Mouse (Mus musculus): Measurements from ENCODE around the gene Rbak. TPM values are rescaled to one million over a fixed set of nuclear protein-coding genes. Genes with fewer than 3 reads are reported as not detected.
"Not testable (repeated sequence)": the region's sequence is repeated elsewhere in the genome, so short reads cannot be mapped to it uniquely, and the experiment has no call there.

Gene Rbak
- polyA plus RNA-seq, 1 experiment from 2014 or later: 8.6 TPM

DNA sequence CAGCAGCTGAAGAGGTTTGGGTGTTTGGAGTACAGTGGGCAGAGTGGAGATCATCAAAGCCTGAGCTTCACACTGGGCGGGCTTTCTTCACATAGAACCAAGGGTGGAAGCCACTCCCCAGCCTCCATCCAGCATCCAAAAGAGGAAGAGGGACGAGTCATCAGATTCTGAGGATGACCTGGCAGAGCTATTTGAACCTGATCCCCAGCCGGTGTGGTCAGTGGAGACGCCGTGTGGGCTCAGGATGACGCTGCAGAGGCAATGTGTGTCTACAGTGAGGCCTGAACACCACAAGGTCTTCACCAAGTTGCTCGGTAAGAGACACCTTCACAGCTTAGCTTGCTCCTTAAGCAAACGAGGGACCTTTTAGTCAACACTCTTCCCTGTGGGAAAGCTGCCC lies 14.2 kb upstream of the Rbak start:
- H3K4me2 ChIP-seq; ATAC-seq (replicated peaks; ENCODE audit: insufficient number of reproducible peaks, low FRiP score, low TSS enrichment); H3K4me3 ChIP-seq (ENCODE audit: low read depth, low read length); H3K27ac ChIP-seq (ENCODE audit: low read depth, low read length); H3K4me1 ChIP-seq (ENCODE audit: control insufficient read depth, insufficient read depth, low read length); H3K9ac ChIP-seq (ENCODE audit: low read depth, low read length); H3K36me3 ChIP-seq (ENCODE audit: control insufficient read depth, insufficient read depth, low read length); H3K27me3 ChIP-seq (ENCODE audit: control insufficient read depth, insufficient read depth, low read length); H3K9me3 ChIP-seq (replicated peaks; ENCODE audit: control insufficient read depth, low read length): not testable (repeated sequence)
- WGBS (ENCODE audit: insufficient replicate concordance): 46% methylated on average over 8 of the region's 8 CpGs

DNA sequence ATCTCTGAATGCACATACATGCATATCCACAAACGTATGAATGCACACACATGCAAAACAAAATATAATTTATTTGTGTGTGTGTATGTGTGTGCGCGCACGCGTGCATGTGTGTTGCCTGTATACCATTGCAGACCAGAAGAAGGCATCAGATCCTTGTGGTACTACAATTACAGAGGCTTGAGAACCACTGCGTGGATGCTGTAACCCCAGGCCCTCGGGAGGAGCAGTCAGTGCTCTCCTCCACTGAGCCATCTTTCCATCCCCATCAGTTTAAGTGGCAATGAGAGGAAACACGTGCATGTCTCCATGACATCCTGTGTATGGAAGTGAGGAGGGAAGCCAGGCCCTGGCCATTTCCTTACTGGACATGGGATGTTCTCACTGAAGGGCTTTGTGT lies 12.2 kb upstream of the Rbak start:
- ATAC-seq (replicated peaks; ENCODE audit: insufficient number of reproducible peaks, low FRiP score, low TSS enrichment): no peak
- no peak overlapping the region for H3K9ac ChIP-seq (ENCODE audit: low read depth, low read length)

DNA sequence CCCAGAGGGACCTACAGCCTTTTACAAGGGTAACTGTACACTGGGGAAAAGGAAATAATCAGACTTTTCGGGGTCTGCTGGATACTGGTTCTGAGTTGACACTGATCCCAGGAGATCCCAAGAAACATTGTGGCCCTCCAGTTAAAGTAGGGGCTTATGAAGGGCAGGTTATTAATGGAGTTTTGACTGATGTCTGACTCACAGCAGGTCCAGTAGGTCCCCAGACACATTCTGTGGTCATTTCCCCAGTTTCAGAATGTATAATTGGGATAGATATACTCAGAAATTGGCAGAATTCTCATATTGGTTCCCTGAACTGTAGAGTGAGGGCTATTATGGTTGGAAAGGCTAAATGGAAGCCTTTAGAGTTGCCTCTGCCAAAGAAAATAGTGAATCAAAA lies 7.4 kb upstream of the Rbak start:
- H3K27me3 ChIP-seq (ENCODE audit: control insufficient read depth, insufficient read depth, low read length); H3K9ac ChIP-seq (ENCODE audit: low read depth, low read length); ATAC-seq (replicated peaks; ENCODE audit: insufficient number of reproducible peaks, low FRiP score, low TSS enrichment); H3K4me3 ChIP-seq (ENCODE audit: low read depth, low read length); H3K9me3 ChIP-seq (replicated peaks; ENCODE audit: control insufficient read depth, low read length); H3K4me1 ChIP-seq (ENCODE audit: control insufficient read depth, insufficient read depth, low read length); H3K4me2 ChIP-seq; H3K36me3 ChIP-seq (ENCODE audit: control insufficient read depth, insufficient read depth, low read length); H3K27ac ChIP-seq (ENCODE audit: low read depth, low read length): not testable (repeated sequence)
- no CpG with 5 or more reads among the region's 1 CpGs for WGBS (ENCODE audit: insufficient replicate concordance)

More for the DNA sequence above, 12.2 kb upstream of the Rbak start:
- Histone ChIP-seq H3K9me3 (replicated peaks; ENCODE audit: control insufficient read depth, low read length) (no peaks in the 10 kb centered on the region), H3K4me2 (no peak overlapping the region), H3K4me1 (ENCODE audit: control insufficient read depth, insufficient read depth, low read length) (no peaks in the 10 kb centered on the region), H3K27ac (ENCODE audit: low read depth, low read length) (no peak overlapping the region), H3K4me3 (ENCODE audit: low read depth, low read length) (no peak overlapping the region), H3K27me3 (ENCODE audit: control insufficient read depth, insufficient read depth, low read length) (no peaks in the 10 kb centered on the region), H3K36me3 (ENCODE audit: control insufficient read depth, insufficient read depth, low read length) (no peaks in the 10 kb centered on the region)
- 79% methylated on average over 8 of the region's 8 CpGs for WGBS (ENCODE audit: insufficient replicate concordance)

DNA sequence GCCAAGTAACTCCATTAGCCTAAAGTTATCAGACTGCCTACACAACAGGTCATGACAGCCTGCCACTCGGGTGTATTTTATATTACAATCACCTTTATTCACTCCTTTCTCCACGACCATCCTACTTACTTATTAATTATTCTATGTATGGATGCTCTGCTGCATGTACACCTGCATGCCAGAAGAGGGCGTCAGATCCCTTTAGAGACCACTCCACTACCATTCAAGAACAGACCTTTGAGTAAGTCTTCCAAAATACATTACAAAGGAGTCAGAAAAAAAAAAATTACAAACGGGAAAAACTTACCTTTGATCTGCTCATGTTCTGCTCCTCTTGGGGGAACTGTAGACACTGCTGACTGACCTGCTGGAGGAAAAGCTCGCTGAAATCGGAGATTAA lies 1.4 kb downstream of the Rbak start:
- Histone ChIP-seq H3K36me3 (ENCODE audit: control insufficient read depth, insufficient read depth, low read length) (peaks cover 35% of the 10 kb centered on the region), H3K9ac (ENCODE audit: low read depth, low read length) (no peak overlapping the region), H3K4me1 (ENCODE audit: control insufficient read depth, insufficient read depth, low read length) (peaks cover 9% of the 10 kb centered on the region; the same call in 1 of the 2 replicates), H3K27me3 (ENCODE audit: control insufficient read depth, insufficient read depth, low read length) (no peaks in the 10 kb centered on the region), H3K4me3 (ENCODE audit: low read depth, low read length) (no peak overlapping the region), H3K27ac (ENCODE audit: low read depth, low read length) (no peak overlapping the region), H3K9me3 (replicated peaks; ENCODE audit: control insufficient read depth, low read length) (peaks cover 4% of the 10 kb centered on the region; the same call in 1 of the 2 replicates), H3K4me2 (peak overlapping the region; percentile 73)
- WGBS (ENCODE audit: insufficient replicate concordance): 34% methylated on average over 6 of the region's 6 CpGs
- no peak for ATAC-seq (replicated peaks; ENCODE audit: insufficient number of reproducible peaks, low FRiP score, low TSS enrichment)

DNA sequence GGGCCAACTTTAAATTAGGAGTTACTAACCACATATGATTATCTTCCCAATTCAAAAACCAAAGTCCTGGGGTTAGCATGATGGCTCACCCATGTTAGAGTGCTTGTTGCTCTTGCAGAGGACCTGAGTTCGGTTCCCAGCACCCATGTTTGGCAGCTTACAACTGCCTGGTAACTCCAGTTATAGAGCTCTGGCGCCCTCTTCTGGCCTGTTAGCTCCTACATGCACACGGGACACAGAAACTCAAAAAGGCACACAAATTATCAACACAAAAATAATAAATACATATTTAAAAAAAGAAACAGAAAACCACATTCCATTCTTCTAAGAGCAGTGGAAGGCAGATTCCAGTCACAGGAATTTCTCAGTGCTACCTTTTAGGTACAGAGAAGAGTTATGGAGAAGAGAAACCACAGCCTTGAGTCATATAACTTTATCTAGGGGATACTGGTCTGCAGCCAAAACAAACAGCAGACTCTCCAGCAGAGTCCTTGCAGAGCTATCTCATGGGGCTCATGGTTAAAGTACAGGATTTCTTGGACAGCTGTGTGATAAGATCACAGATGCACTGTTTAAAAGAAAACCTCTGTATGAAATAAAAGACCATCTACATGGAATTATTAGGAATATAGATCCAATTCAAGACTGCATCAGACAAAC lies 2.9 kb downstream of the Rbak start:
- H3K4me2 ChIP-seq: no peak overlapping the region
- WGBS (ENCODE audit: insufficient replicate concordance): 89% methylated on average over 3 of the region's 3 CpGs
- peaks cover 50% of the 10 kb centered on the region for H3K36me3 ChIP-seq (ENCODE audit: control insufficient read depth, insufficient read depth, low read length)
- no peak for ATAC-seq (replicated peaks; ENCODE audit: insufficient number of reproducible peaks, low FRiP score, low TSS enrichment)
- H3K9me3 ChIP-seq (replicated peaks; ENCODE audit: control insufficient read depth, low read length): peaks cover 9% of the 10 kb centered on the region; the same call in 1 of the 2 replicates
- no peak overlapping the region for H3K9ac ChIP-seq (ENCODE audit: low read depth, low read length)
- peaks cover 9% of the 10 kb centered on the region; the same call in 1 of the 2 replicates for H3K4me1 ChIP-seq (ENCODE audit: control insufficient read depth, insufficient read depth, low read length)
- no peak overlapping the region for H3K4me3 ChIP-seq (ENCODE audit: low read depth, low read length)
- no peaks in the 10 kb centered on the region for H3K27me3 ChIP-seq (ENCODE audit: control insufficient read depth, insufficient read depth, low read length)
- H3K27ac ChIP-seq (ENCODE audit: low read depth, low read length): no peak overlapping the region

DNA sequence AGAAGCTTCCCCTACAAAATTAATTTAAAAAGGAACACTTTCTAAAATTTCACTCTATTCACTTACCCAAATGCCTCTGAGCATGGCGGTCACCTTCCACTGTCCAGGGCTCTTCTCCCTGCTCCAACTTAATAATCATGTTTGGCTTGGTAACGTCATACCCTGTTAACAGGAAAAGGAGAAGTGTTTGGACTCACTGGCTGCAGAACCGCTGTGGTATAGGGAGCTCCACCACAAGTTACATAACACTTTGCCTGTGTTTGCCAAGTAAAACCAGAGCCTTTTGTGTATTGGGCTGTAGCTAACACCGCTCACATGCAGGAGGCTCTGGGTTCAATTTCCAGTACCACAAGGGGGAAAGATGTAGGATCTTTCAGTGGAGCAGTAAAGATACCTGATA lies 4.6 kb downstream of the Rbak start:
- WGBS (ENCODE audit: insufficient replicate concordance): 92% methylated on average over 4 of the region's 4 CpGs
- H3K9me3 ChIP-seq (replicated peaks; ENCODE audit: control insufficient read depth, low read length): peaks cover 9% of the 10 kb centered on the region; the same call in 1 of the 2 replicates
- H3K27ac ChIP-seq (ENCODE audit: low read depth, low read length): no peak overlapping the region
- no peak overlapping the region for H3K9ac ChIP-seq (ENCODE audit: low read depth, low read length)
- H3K4me2 ChIP-seq: no peak overlapping the region
- no peak overlapping the region for H3K4me3 ChIP-seq (ENCODE audit: low read depth, low read length)
- H3K4me1 ChIP-seq (ENCODE audit: control insufficient read depth, insufficient read depth, low read length): peaks cover 9% of the 10 kb centered on the region; the same call in 1 of the 2 replicates
- H3K36me3 ChIP-seq (ENCODE audit: control insufficient read depth, insufficient read depth, low read length): peaks cover 56% of the 10 kb centered on the region
- no peak for ATAC-seq (replicated peaks; ENCODE audit: insufficient number of reproducible peaks, low FRiP score, low TSS enrichment)
- no peaks in the 10 kb centered on the region for H3K27me3 ChIP-seq (ENCODE audit: control insufficient read depth, insufficient read depth, low read length)

DNA sequence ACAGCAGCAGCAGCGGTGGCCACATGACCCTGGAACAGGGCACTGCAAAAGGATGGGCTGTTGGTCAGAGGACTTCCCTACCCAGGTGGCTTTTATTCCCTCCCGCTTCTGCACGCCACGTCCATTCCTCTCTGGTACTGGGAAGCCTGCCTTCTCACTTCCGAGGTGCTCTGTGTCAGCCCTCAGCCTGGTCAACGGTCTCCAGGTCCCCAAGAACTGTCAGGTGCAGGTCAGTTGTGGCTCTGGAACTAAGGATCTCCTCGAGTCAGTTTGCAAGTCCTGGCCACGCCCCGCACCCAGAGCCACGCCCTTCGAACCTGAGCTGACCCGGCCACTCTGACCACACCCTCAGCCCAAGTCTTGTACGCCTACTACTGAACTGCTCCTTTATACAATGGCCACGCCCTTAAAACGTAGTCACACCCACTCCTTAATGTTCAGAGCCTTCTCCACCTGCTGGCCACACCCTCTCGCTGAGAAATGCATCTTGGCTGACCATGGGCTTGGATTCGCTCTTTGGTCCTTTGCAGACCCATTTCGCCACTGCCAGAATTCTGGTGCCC lies 15.0 kb downstream of the Rbak start:
- Histone ChIP-seq H3K4me2 (peak overlapping the region; percentile 52), H3K27me3 (ENCODE audit: control insufficient read depth, insufficient read depth, low read length) (no peaks in the 10 kb centered on the region), H3K4me1 (ENCODE audit: control insufficient read depth, insufficient read depth, low read length) (0 out of 2 replicates have a peak, but pooled peaks cover 6% of the 10 kb centered on the region), H3K4me3 (ENCODE audit: low read depth, low read length) (0 out of 2 replicates have a peak overlapping the region, but pooled peaks have one; percentile 19), H3K36me3 (ENCODE audit: control insufficient read depth, insufficient read depth, low read length) (no peaks in the 10 kb centered on the region), H3K9ac (ENCODE audit: low read depth, low read length) (no peak overlapping the region), H3K9me3 (replicated peaks; ENCODE audit: control insufficient read depth, low read length) (no peaks in the 10 kb centered on the region), H3K27ac (ENCODE audit: low read depth, low read length) (no peak overlapping the region)
- peak; percentile 59; the same call in 1 of the 2 replicates for ATAC-seq (replicated peaks; ENCODE audit: insufficient number of reproducible peaks, low FRiP score, low TSS enrichment)
- WGBS (ENCODE audit: insufficient replicate concordance): 12% methylated on average over 18 of the region's 18 CpGs

DNA sequence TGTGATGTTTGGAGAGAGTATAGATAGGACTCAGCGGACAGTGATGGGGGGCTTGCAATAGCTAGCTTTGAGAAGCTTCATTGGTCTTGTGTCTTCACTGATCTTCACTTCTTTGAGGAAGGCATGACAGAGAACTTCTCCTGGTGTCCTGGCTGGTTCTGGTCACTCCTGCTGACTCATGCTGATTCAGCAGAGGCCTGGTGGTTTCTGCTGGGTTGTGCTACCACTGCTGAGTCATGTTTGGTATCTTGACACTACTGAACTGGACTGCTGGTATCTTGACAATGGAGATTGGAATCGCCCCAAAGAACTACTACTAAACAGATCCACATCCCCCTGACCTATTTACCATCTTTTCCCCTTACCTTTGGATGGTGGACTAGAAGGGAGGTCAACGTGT lies 25.0 kb downstream of the Rbak start:
- H3K4me2 ChIP-seq: no peak overlapping the region
- H3K27me3 ChIP-seq (ENCODE audit: control insufficient read depth, insufficient read depth, low read length): peaks cover 35% of the 10 kb centered on the region
- H3K27ac ChIP-seq (ENCODE audit: low read depth, low read length): no peak overlapping the region
- 79% methylated on average over 3 of the region's 3 CpGs for WGBS (ENCODE audit: insufficient replicate concordance)
- H3K9ac ChIP-seq (ENCODE audit: low read depth, low read length): no peak overlapping the region
- ATAC-seq (replicated peaks; ENCODE audit: insufficient number of reproducible peaks, low FRiP score, low TSS enrichment): no peak; the same call in 1 of the 2 replicates
- H3K4me3 ChIP-seq (ENCODE audit: low read depth, low read length): no peak overlapping the region
- no peaks in the 10 kb centered on the region for H3K9me3 ChIP-seq (replicated peaks; ENCODE audit: control insufficient read depth, low read length)
- no peaks in the 10 kb centered on the region for H3K36me3 ChIP-seq (ENCODE audit: control insufficient read depth, insufficient read depth, low read length)
- H3K4me1 ChIP-seq (ENCODE audit: control insufficient read depth, insufficient read depth, low read length): no peaks in the 10 kb centered on the region

DNA sequence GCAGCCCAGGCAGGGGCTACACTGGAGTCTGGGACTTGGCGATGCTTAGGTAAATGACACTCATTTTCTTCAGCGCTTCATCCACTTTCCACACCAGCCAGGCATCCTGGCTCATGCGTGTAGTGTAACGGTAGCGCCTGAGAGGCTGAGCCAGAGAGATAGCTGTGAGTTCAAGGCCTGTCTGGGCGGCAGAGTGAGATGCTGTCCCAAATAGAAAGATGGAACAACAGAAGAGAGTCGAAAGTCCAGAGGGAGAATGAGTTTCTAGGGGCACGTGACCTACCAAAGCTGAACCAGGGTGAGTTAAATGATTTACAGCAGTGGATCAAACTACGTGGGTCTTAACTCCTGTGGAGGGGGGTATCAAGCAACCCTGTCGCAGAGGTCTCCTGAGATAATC lies 26.8 kb downstream of the Rbak start:
- 85% methylated on average over 10 of the region's 10 CpGs for WGBS (ENCODE audit: insufficient replicate concordance)
- H3K4me3 ChIP-seq (ENCODE audit: low read depth, low read length): no peak overlapping the region
- no peak for ATAC-seq (replicated peaks; ENCODE audit: insufficient number of reproducible peaks, low FRiP score, low TSS enrichment)

More for the DNA sequence above, 26.8 kb downstream of the Rbak start:
- no peaks in the 10 kb centered on the region for H3K9me3 ChIP-seq (replicated peaks; ENCODE audit: control insufficient read depth, low read length)
- no peak overlapping the region for H3K9ac ChIP-seq (ENCODE audit: low read depth, low read length)
- no peaks in the 10 kb centered on the region for H3K4me1 ChIP-seq (ENCODE audit: control insufficient read depth, insufficient read depth, low read length)
- no peaks in the 10 kb centered on the region for H3K36me3 ChIP-seq (ENCODE audit: control insufficient read depth, insufficient read depth, low read length)
- no peak overlapping the region for H3K4me2 ChIP-seq
- peaks cover 25% of the 10 kb centered on the region for H3K27me3 ChIP-seq (ENCODE audit: control insufficient read depth, insufficient read depth, low read length)
- H3K27ac ChIP-seq (ENCODE audit: low read depth, low read length): no peak overlapping the region
